Mouse (Mus musculus): Measurements from ENCODE around the gene Snx10.

DNA sequence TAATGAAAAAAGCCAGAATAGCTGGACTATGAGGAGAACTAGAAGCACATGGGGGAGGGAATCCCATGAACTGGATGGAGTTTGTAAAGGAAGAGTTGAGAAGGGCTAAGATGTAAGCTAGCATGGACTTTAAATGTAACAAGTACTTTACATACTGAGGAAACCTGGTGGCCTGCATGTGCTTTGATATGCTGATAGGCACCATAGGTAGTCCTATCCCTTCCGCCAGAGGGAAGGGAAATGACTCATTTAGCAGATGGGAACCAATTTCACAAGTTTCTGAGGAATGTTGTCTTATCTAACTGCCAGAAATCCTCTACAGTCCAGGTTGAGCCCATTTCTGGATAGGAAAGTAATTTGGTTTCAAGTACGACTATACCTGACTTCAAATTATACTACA, 38.1 kb upstream of the Snx10 start:
- no peak for TF ChIP-seq POLR2A (IDR thresholded peaks at IDR 0.05; ENCODE audit: control insufficient read depth, extremely low read depth, insufficient read depth, low read length, poor library complexity)
- TF ChIP-seq CTCF (IDR thresholded peaks at IDR 0.05; ENCODE audit: borderline replicate concordance, control insufficient read depth, extremely low read depth, insufficient read depth, low read length, poor library complexity), result no peak

Measured in thymus, adult 2 months (tissue).